Mouse (Mus musculus): Measurements from ENCODE around the gene Megf11. TPM values are rescaled to one million over a fixed set of nuclear protein-coding genes. Genes with fewer than 3 reads are reported as not detected.

The Megf11 gene
- total RNA-seq, 2 experiments from 2014 or later: 16.3 to 16.7 TPM

DNA sequence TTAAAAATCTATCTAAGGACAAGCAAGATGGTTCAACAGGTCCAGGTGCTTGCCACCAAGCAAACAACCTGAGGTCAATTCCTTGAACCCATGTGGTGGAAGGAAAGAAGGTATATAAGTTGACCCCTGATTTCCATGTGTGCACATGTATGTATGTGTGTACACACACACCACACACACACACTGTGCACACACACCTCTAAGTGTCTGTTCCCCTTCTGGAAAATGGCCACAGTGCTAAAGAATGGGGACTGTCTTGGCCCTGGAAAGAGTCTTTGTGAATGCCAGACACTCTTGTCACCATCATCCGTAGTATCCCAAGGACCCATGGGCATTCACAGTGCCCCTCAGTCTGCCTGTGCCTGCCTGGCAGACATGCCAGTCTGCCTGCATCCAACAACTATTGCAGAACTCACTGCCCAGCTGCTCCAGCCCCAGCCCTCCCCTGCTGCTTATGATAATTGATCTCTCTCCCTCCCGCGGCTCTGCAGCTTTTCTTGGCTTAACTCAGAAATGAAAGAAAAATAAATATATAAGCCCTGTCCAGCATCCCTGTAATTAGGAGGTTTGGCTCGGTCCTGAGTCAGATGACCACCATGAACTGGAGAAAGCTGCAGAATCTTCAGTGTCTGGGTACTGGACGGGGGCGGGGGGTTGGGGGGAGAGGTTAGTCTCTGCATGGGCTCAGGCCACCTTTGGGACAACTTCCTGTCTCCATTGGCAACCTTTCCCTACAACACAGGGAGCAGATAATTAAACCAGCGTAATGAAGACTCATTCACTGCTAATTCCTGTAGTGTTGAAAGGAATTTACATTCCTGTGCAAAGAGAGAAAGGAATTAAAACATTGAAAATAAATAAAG is 226.9 kb downstream of the Megf11 start:
- peak in 1 of 2 experiments; percentile 27 for DNase-seq

DNA sequence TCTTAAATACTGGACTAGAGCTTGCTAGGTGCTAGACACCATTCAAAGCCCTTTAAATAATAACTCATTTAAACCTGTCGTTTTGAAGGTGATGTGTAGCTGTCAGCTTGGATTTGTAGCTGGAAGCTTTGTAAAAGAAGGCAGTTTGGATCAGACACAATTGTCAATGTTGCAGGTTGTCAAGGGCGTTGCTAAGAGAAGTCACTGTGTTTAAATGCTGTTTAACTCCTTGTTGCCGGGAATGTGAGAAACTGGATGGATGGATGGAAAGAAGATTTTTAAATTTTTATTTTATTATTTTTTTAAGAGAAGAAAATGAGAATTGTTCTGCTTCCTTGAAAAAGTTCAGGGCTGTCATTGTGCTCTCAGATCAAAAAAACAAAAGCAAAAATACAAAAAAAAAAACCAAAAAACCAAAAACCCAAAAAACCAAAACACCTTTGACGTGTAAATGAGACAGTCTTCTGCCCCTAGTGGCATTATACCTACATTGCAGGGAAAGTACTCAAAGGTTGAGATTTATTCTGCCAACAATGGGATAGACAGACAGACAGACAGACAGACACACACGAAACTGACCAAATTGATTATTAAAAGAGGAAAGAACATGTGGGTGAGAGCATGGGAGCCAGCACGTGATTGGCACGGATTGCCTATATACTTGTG is 227.7 kb downstream of the Megf11 start:
- no peak for DNase-seq

DNA sequence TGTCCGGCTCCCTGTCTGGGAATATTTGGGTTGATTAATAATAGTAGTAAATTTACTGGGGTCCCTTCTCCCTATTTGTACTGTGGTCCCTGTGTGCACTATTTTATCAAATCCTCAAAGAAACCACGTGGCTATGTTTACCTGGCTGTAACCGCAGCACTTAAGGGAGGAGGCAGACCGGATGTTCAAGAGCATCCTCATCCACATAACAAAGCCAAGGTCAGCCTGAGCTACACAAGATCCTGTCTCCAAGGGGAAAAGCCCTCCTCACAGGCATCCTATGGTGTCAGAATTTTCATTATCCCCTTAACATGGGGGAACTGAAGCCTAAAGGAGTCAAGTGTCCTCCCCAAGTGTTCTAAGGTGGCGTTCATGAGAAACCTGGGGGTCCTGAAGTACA is 232.0 kb downstream of the Megf11 start:
- DNase-seq: no peak

DNA sequence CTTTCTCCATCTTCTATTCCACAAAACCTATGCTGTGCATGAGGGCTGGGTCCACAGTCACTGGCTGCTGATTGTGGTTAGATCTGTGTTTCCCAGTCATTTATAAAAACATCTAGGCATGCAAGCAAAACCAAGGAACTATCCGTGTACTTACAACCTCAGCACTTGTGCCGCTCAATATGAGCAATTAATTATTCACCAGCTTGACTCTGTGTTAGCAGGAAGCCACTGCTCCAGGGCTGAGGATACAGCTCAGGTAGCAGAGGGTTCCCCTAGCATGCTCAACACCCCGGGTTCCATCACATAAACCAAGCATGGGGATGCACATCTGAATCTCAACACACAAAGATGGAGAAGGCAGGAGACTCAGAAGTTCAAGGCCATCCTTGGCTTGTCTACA is 233.0 kb downstream of the Megf11 start:
- DNase-seq: no peak

DNA sequence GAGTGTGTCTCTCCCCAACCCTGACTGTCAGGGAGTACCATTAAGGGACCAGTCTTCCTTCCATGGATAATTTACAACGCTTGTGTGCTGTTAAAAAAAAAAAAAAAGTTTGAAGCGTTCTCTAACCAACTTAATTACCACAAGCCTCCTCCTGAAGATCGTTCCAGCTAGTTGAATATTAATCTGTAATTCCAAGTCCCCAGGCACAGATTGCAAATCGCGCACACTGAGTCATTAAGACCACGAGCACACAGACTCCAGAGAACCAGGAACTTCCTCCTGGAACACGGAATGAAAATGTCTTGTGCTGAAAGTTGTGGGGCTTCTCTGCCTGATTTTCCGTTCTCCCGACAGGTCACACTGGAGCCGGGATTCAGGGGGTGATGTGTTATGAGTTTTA is 234.0 kb downstream of the Megf11 start:
- no peak for DNase-seq

DNA sequence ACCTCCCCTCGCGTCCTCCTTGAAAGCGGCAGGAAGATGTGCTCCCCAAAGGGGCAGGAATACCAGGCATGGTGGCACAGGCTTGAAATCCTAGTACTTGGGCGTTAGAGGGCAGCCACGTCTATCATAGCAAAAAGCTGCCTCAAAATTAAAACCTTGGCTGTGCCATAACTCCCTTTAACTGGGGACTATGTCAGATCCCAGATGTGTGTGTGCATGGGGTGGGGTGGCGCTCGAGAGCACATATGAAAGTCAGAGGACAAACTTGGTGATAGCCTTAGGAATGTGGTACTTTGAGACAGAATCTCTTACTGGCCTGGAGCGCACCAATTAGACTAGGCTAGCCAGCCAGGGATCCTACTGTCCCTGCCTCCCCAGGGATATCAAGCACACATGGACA is 235.2 kb downstream of the Megf11 start:
- DNase-seq: no peak

DNA sequence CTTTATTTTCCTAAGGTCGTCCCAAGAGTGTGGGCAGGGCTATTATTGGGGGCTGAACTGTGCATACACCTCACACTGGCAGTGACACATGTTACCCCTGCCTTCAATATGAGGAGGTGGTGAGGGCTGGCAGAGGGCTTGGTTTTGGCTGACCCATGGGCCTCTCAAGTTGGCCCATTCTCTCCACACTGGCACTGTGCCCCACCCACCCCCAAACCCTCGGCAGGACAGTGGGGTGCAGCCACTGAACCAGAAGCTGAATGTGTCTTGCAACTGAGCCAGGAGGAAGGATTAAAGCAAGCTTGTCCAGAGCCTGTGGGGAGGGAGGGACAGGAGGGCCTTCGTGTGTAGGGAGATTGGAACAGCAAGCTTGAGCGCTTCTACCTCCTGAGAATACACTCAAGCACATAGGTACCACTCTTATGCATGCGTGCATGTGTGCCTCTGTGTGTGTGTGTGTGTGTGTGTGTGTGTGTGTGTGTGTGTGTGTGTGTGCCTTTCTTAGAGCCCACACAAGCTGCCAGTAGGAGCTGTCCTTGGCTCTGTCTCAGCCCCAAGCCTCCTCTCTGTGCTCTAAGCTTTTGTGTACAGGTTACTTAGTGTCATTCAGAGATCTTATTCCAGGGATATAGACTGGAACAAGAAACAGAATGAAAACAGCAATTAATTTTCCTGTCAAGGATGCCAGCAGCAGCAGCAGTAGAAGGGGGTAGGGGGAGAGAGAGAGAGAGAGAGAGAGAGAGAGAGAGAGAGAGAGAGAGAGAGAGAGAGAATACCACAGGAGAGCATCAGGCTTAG is 236.3 kb downstream of the Megf11 start:
- no peak for DNase-seq

DNA sequence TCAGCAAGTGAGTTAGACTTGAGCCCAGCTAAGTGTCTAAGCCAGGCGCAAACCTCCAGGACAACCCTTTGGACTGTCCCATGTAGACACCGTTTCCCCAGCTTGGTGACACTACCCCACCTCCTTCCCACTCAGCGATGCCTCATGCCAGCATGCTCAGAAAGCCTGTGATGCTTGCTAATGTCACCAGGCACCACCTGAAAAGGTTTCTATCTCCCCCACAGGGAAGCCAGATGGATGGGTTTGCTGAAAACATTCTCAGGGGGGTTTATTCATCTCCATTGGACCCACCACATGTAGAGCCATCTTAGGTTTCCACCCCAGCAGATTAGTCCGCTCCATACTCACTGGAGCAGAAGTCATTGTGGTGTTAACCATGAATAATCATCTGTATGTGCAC is 237.9 kb downstream of the Megf11 start:
- no peak for DNase-seq

DNA sequence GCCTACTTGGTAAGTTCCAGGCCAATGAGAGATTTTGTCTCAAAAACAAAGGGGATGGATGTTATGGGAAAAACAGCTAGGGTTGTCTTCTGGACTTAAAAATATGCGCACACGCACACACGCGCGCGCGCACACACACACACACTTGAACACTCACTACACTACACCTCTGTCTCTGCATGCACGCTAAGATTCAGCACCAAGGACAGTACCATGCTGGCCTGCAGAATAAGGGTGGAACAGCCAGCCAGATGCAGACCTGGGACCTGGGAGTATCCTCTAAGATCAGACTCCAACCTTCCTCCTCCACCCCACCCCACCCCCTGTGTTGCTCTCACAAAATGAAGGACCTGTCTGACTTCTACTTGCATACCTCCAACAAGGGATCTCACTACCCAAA is 239.1 kb downstream of the Megf11 start:
- no peak for DNase-seq

DNA sequence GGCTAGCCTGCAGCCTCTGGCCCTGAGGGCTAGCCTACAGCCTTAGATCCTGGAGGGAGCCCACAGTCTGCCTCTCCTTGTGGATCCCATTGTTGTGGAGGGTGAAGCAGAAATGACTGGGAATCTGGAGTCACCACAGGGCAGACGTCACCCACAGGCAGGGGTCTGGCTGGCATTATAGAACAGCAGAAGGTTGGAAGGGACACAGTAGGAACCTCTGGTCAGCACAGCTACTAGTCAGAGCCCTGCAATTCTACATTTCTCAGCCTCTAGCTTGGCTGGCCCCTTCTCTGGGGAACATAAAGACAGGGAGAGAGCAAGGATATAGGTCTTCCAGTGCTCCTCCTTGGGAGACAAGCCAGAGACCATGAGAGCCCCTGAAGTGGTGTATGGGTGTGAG is 244.4 kb downstream of the Megf11 start:
- no peak for DNase-seq

DNA sequence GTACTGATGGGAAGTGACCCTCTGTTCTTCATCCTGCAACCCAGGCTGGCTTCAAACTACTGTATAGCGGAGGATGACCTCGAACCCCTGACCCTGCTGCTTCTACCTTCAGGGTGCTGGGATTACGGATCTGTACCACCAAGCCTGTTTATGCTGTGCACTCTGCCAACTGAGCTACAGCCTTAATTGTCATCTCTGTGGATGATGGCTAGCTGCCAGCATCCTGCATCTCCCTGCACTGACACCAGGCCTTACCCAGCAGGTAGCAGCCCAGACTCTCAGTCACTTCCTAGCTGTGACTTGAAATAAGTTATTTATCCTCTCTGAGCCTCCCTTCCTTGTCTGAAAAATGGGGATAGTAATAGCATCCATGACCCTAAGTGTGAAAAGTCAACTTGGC is 247.7 kb downstream of the Megf11 start:
- DNase-seq: no peak

DNA sequence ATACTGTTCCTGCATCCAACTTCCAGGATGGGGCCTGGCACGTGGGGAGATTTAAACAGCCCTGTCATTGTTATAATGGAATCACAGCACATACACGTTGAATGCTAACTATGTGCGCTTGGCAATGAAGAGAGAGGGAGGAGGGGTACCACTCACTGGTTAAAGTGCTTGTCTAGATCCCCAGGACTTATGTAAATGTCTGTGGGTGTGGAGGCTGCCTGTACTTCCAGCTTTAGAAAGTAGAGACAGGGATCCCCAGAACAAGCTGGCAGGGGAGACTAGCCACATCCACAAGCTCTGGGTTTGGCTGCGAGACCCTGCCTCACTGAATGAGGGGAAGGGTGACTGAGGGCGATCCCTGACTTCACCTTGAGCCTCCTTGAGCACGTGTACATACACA is 250.7 kb downstream of the Megf11 start:
- DNase-seq: no peak

DNA sequence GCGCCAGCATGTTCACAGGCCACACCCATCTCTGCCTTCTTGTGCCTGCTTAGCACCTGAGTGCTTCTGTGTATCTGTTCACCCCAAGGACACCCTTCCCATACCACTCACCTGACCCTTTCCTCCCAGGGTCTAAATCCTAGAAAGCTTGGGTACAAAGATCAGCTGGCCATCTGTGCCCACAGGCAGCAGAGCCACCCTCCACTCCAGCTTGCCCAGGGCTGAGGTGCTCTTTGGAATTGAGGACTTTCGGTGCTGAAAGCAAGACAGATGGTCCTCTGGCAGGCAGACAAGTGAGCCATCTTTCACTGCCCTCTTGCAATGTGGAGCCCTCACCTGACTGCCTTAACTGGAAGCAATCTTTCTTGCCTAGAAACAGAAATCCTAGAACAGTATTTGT is 251.5 kb downstream of the Megf11 start:
- no peak for DNase-seq

DNA sequence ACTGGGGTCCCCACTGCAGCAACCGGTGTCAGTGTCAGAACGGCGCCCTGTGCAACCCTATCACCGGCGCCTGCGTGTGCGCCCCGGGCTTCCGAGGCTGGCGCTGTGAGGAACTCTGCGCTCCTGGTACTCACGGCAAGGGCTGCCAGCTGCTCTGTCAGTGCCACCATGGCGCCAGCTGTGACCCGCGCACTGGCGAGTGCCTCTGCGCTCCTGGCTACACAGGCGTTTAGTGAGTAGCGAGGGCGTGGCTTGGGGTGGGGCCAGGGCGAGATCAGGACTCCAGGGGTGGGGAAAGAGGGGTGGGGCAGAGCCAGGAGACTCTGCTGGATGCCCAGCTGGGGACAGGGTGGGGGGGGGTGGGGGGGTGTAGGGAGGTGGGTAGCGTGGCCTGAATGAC is 252.8 kb downstream of the Megf11 start:
- DNase-seq: no peak

DNA sequence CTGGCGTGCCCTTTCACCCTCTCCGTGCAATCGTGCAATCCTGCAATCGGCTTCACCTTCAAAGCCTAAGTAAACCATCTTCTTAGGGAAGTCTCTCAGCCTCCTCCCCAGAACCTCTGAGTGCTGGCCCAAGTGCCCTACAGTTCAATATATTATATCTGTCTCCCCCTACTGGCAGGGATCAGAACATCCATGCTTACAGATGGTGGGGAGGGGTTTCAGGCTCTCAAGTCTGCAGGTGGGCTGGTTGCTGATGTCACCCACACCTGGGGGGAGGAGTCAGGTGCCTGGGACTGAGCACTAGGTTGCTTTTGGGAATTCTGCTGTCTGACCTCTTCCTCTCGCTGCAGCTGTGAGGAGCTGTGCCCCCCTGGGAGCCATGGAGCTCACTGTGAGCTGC is 254.2 kb downstream of the Megf11 start:
- peak in 1 of 2 experiments; percentile 48 for DNase-seq

DNA sequence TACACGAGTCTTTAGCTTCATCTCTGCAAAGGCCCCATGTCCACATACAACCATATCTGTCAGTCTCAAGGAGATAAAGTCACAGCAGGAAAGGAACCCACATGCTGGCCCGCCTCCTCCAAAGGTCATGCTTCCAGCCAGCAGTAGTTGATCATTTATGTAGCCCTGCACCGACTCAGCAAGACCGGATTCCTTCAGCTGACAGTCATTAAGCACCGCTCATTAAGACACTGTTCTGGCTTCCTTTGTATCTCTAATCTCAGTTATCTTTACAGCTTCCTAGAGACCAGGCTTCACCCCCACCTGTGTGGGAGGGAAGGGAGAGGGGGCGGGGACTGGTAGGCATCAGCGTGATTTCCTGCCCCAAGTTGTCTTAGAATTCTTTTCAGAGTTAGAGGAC is 258.7 kb downstream of the Megf11 start:
- DNase-seq: no peak

DNA sequence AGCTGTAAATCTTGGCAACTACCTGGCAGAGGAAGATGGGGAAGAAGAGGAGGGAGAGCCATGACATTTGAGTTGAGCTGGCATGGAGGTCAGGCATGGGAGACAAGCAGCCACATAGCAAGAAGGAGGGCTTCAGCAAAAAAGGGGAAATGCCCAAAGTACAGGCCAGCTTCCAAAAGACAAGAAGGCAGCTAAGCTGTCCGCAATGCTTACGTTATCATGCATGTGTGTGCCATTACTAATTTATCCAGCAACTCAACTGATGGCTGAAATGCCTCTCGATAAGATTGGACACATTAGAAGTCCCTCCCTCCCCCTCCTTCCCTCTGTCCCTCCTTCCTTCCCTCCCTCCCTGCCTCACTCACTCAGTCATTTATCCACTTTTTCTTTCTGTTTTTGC is 260.0 kb downstream of the Megf11 start:
- no peak for DNase-seq

DNA sequence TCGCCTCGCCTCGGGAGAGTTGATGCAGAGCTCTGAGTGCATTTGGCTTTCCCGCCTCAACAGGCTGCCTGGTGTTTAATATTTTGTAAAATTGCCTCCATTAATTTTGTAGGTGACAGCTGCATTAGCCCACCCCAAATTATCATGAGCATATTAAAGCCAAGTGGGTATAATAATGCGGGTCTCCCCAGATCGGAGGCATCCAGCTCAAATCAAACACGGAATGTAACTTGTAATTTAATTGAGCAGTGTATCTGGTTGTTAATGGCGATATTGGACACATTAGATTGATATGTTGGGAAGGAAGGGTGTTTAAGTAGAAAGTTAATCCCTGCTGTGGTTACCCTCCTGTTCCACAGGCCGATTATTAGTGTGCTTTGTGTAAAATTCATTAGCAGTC is 264.0 kb downstream of the Megf11 start:
- DNase-seq: no peak

DNA sequence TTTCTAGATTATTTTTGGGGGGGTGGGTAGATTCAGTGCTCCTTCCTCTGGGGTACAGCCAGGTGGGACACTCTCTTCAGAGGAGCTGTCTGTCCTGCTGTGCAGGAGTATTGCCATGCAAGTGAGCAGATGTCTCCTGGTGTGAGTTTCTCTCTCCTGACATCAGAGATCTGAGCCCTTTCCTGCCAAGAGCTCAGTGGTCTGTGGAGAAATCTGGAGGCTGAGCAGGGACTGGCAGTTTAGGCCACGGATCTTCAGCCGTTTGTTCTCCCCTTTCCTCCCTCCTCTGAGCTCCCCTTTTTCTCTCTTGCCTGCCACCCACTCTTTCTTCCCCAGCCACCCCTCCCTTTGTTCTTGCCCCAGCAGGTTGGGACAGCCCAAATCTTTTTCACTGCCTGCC is 264.5 kb downstream of the Megf11 start:
- no peak for DNase-seq

DNA sequence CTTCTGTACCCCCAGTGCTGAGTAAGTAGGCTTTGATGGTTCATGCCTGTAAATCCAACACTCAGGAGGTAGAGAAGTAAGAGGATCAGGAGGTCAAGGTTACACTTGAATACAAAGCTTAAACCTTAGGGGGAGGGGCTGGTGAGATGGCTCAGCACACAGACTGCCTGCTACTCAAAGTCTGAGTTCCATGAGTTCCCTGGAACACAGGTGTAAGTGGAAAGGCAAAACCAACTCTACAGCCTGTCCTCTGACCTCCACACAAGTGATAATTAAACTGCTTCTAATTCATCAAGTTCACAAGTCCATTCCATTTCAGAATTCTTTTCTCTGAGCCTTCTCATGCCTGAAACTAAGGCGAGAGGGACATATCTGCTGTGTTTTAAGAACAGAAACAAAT is 265.8 kb downstream of the Megf11 start:
- DNase-seq: no peak

DNA sequence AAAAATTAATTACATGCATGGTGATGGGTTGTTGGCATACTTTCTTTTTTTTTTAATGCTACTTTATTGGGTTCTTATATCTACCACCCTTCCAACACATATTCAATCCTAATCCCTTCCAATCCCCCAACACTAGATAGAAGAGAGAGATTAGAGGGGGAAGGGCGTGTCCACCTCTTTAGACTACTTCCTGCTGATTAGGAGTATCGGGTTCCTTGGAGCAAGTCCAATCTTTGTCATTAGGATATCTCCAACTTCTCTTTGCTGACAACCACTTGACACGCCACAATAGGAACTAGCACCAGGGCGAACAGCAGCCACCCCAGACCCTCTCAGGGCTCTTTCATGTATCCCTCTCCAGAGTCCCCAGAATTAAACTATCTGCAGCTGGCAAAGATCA is 266.3 kb downstream of the Megf11 start:
- DNase-seq: no peak

DNA sequence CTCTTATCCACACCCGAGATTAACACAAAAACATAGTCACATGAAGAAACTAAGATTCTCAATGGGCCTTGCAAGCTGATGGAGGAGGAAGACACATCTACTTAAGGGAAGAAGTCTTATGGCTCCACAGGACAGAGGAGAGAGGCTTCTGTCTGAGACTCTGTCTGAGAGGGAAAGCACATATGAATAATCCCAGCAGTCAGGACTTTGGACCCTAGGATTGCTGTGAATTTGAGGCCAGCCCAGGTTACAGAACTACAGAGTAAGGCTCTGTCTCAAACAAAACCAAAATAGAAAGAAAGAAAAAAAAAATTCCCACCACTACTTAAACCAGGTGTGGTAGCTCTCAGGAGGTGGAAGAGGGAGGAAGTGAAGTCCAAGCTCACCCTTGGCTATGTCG is 266.7 kb downstream of the Megf11 start:
- no peak for DNase-seq

DNA sequence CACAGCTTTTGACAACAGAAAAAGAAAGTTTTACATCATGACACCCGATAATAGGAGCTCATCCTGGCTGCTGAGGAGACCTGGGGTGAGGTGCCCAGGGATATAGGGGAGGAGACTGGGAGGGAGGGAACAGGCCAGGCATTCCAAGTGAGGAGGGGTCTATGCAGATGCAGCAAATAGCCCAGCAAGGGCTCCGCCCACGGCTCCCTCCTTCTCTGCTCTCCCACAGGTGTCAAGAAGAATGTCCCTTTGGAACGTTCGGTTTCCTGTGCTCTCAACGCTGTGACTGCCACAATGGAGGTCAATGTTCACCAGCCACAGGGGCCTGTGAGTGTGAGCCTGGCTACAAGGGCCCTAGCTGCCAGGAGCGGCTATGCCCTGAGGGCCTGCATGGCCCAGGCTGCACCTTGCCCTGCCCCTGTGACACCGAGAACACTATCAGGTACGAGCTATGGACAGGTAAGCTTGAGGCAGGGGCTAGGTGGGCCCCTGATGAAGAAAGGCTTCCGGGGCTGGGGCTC is 267.5 kb downstream of the Megf11 start:
- no peak for DNase-seq

Data from layer of hippocampus, postnatal 36 days (tissue).